Mouse (Mus musculus) left cerebral cortex, adult 8-10 months (tissue): Measurements from ENCODE around the gene 1700020D05Rik. TPM values are rescaled to one million over a fixed set of nuclear protein-coding genes. Genes with fewer than 3 reads are reported as not detected.

Experiments used
- DNase-seq, 2 experiments: peaks; one replicate each; pipeline ENCODE4 v3.0.0; 2022; ENCODE audit warnings: low spot score in 2 of 2
- total RNA-seq, 4 experiments: library from RNA; stranded (reverse); gene quantifications; 2 replicates each; pipeline ENCODE4 v1.2.4; 2022

The 1700020D05Rik gene
- total RNA-seq, result 1 to 10 TPM; 6.6 to 8.6 (median 7.1) TPM

DNA sequence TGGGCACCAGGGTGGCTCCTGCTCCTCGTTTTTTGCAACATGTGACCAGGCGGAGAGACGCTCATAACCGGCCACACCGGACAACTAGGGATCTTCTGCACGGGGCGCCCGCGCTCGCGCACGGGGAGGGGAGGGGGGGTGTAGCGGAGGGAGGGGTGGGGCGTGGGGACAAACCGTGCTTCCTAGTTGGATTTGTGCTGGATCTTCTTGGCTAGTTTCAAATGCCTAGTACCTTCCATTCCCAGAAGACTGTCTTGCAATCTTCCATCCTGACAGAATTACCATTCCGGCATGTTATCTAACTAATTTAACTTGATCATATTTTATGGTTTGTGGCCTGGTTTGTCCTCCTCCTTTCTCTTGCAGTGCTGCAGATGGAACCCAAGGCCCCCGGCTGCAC lies at the start of gene 1700020D05Rik:
1700020D05Rik (minus strand) TSS at position 101 of the 400 bp plus-strand sequence.
- DNase-seq, result no peak

DNA sequence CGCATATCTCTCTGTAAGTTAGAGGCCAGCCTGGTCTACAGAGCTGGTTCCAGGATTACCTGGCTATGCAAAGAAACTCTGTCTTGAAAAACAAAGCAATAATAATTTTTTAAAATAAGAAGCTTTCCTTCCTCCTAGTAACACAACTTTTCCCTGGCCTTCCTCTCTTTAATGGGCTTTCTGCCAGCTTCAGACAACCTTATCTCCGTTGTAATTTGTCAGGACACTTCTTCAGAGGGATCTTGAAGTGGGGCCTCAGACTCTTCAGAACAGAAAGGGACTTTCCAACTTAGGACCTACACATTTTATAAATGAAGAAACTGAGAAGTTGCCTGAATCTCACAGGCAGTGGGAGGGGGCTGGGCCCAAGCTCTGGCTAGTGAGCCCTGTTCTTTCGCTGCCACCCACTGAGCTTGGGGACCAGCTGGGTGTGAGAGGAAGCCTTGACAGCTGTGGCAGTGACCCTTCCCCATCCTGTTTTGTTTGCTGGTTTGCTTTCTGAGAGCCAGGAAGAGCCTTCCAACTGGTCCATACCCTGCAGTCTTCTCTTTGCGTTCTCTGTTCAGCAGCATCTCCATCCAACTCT lies 44.0 kb upstream of the 1700020D05Rik start:
- no peak for DNase-seq

DNA sequence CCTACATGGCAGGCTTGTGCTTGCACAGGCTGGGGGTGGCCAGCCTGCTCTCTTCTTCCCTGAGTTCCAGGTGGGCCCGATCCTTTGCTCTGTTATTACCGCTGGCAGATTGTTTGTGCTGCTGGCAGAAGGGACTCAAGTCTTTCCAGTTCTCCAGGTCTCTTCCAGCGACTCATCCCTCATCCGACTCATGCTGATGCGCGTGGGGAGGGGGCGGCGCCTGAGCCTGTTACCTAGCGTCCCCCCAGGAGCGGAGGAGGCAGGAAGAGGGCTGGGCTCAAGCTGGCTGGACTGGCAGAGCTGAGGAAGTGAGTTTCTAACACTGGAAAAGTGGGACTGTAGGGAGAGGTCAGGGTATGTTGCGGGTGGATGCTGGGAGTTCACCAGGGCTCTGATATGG lies 40.4 kb upstream of the 1700020D05Rik start:
- no peak for DNase-seq

DNA sequence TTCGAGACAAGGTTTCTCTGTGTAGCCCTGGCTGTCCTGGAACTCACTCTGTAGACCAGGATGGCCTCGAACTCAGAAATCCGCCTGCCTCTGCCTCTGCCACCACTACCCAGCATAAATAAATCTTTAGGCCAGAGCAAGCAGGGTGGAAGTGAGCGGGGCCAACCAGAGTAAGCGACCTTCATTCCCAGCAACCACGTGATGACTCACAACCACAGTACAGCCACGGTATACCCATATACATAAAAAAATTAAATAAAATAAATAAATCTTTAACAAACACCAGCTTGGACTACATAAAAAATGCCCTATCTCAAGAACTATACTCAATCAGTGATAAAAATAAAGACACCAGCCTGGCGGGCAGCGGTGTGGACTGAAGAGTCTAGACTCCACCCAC lies 39.8 kb upstream of the 1700020D05Rik start:
- DNase-seq, result no peak

DNA sequence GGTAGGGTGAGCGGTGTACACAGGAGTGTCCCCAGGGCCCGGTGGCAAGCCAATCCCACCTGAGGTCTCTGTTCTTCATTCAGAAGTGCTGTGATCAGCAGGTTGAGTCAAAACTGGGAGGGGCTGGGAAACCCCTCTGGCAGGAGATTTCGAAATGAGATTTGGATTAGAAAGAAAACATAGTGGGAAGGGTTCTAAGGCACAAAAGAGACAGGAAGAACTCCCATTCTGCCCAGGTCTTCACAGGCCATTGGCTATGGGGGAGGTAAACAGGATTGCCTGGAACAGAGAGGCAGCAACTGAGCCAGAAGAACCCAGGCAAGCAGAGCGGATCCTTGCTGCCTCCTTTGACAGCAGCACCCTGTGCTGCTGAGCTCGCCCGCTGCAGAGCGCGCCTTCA lies 35.2 kb upstream of the 1700020D05Rik start:
- no peak for DNase-seq

DNA sequence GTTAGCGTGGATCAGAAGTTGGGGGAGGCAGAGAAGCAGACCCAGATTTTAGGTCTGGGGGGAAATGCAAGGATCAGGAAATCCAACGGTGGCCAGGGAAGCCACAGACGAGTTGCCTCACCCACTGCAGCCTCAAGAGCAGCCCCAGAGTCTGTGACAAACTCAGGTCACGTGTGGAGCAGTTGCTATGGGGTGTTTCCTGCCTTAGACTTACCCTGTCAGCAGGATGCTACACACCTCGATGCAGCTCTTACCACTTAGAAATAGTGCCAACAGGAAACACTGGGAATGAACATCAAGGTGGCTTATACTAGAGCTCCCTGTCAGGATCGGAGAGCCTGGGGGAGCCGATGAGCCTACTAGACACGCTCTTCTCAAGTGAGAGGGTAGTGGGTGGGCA lies 28.9 kb upstream of the 1700020D05Rik start:
- DNase-seq, result no peak

DNA sequence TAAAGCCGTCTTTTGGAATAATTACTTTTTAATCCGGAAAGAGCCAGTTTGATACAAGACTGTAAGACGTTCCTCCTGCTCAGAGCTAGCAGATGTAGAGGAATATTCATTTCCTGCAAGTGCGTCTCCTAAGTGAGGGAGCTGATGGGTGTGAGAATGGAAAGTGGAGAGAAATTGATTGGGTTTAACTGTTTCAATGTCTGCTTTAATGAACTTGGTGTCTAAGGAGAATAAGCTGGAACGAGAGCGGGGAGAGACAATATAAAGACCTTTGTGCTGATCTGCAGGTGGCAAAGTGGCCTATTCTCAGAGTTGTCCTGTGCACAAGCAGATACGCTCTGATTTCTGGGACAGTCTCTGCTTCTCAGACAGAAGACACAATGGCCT lies 26.5 kb upstream of the 1700020D05Rik start:
- DNase-seq, result no peak

DNA sequence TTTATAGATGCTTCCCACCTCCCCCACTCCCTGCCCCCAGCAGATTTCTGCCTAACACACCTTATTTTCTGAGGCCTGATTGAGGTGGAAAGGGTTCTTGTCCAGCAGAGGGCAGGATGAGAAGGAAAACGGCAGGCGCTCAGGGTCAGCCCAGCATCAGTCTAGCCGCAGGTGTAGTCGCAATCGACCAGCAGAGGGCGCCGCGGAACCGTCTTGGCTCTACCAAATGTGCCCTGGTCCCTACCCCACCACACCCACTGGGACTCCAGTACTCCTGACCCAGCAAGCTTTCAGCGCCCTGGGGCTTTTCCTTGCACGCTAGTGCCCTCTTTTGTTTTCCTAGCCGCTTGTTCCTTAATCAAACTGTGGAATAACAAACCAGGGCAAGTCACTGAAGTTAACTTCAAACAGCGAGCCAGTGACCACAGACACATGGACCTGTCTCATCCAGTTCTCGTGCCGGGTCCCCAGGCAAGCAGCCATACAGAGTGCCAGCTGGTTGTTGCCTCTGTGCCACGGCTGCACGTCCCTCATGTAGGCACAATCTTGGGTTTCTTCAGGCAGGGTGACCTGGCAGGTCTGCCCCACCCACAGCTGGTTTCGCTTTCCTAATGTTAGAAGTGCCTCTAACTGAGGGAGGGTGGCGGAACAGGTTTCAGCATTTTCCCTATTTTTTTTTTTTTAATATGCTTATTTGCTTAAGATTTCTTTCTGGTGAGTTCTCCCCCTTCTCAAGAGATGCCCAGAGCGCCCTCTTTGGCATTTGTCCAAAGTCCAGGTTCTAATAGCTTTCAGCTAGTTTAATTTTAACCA lies 25.9 kb upstream of the 1700020D05Rik start:
- DNase-seq, result peak; percentile 77 to 97

DNA sequence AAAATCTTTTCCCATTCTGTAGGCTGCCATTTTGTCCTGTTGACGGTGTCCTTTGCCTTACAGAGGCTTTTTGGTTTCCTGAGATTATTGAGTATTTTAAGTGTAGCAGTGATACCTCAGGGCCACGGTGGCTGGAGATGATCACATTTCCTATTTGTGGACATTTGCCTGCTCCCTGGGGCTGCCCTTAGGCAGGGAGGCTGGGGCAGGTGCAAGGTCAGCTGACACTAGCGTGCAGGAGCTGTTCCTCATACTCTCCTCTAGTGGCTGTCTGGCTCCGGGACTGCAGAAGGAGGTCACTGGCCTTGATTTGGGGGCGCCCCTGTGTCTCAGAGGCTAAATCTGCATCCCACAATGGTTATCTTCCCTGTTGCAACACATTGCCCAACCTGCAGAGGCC lies 21.6 kb upstream of the 1700020D05Rik start:
- no peak for DNase-seq

DNA sequence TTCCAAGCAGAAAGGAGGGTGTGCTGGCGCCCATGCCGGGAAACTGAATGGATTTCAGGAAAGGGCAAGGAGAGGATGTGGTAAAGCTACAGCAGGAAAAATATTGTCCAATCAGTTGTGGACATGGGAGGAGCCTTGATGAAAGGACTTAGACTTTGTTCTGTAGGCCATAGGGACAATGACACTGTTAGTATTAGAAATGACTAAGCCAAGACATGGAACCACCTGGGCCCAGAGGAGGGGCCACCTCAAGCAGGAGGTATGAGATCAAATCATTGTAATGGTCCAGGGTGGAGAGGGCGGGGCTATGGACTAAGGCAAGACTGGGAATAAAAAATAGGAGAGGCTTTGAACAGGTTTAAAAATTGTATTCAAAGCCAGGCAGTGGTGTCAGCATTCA lies 15.1 kb upstream of the 1700020D05Rik start:
- no peak for DNase-seq

DNA sequence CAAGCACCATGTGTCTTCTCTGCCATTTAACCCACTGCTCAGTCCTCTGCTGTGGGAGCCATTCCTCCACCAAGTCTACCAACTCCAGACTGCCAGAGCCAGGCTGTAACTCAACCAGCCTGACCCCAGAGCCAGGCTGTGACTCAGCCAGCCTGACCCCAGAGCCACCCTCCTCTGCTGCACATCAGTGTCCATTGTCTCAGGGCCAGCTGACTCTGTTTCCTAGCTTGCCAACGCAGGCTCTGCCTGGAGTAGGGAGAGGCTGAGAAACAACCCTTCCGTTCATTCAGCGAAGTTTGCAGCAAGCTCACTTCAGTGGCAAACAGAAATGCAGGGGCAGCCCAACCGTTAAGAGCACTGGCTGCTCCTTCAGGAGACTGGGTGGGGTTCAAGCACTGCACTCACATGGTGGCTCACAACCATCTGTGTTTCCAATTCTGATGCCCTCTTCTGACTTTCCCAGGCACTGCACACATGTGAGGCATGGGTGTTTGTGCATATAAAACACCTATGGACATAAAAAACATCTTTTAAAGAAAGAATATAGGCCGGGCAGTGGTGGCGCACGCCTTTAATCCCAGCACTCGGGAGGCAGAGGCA lies 13.4 kb upstream of the 1700020D05Rik start:
- no peak for DNase-seq

DNA sequence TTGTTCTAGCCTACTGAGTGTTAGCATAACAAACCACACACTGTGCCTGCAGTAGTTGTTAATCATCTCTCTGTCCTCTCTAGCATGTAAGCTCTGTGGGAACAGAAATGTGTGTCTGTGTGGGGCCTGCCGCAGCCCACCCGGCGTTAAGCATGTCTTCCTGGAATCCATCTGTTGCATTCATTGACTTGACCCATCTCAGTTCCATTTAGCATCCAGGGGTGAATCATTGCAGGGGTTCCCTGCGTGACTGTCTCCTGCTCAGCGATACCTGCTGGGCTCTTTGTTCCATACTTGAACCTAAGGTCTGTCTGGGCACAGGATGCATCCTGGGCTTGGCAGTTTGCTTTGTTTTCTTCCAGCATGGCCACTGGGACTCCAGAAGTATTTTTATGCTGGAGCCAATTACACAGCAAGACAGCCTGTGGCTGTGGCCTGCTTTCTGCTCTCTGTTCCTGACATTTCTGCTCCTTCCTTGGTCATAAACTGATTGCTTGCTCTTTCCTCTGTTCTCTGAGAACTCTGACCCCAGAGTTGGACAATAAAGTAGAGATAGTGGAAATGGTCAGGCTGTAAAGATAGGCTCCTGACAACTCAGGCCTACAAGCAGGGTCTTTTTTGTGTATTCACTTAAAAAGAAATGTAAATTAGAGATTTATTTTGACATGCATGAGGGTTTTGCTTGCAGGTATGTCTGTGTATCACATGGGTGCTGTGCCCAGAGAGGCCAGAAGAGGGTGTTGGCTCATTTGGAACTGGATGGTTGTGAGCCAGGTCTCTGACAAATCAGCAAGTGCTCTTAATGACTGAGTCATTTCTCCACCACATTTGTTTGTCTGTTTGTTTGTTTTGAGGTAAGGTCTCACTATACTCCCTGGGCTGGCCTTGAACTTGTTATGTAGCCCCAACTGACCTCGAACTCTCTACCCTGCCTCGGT lies 12.5 kb upstream of the 1700020D05Rik start:
- no peak for DNase-seq

DNA sequence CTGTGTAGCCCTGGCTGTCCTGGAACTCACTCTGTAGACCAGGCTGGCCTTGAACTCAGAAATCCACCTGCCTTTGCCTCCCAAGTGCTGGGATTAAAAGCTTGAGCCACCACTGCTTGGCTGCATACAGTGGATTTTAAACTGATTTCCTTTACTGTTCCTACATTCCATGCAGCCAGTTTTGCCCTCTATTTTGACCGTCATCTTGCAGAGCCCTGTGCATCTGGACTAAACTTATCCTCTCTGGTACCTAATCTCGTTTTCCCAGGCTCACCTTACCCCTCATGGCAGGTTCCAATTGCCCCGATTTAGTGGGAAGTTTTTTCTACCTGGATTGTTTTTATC lies 9.4 kb upstream of the 1700020D05Rik start:
- DNase-seq, result no peak

DNA sequence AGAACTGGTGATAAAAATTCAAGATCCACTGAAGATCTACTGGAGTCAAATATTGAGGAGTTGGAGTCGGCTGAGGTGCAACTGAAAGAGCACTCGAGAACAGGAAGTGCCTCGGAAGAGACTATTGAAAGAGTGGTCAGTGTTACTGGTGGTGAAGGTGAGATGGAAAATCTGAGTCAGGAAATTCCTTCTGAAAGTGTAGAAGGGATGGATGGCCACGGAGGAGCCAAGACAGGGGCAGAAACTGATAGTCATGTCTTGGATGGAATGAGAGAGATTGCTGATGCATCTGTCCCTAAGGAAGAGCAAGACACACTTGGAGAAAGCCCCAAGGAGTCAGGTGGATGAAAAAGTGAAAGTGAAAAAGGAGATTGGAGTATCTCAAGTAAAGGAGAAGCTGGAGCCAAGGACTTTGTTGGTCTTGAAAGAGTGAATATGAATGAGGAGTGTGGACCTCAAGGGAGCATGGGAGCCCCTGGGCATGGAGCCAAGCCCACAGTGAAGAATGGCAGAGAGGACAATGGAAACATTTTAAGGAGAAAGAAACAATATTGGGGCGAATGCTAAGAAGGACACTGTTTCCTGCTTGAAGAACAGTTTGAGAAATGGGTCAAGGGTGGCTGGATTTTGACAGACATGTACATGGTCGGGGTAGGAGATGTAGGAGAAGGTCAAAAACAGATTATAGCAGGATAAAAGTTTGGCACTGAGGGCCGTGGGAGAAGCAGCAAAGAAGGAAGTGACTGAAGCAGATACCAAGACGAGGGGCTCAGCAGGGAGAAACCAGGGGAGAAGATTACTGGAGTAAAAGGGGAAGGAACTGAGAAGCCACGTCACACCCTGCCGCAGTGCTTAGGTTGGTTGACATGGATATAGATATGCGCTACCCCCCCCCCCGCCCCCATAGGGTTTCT lies 8.8 kb upstream of the 1700020D05Rik start:
- no peak for DNase-seq

DNA sequence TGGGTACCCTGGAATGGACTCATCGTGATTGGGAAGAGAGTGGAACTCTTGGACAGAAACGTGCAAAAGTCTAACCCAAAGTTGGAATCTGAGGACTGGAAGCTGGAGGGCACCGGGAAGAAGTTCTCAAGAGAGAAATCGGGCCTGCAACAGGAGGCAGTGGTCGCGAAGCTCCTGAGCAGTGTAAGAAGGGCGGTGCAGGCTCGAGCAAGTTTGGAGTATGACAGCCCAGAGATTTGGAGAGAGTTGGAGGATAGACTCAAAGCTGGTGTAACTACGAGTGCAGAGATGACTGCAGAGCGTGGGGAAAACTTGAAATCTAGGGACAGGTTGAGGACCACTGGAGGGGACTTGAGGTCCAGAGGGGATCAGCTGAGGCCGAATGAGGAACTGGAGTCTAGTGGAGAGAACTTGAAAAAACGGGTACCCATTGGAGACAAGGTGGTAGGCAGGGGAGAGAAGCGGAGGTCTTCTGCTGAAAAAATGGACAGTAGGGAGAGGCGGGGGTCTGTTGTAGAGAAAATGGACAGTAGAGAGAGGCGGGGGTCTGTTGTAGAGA lies 7.6 kb upstream of the 1700020D05Rik start:
- DNase-seq, result no peak

DNA sequence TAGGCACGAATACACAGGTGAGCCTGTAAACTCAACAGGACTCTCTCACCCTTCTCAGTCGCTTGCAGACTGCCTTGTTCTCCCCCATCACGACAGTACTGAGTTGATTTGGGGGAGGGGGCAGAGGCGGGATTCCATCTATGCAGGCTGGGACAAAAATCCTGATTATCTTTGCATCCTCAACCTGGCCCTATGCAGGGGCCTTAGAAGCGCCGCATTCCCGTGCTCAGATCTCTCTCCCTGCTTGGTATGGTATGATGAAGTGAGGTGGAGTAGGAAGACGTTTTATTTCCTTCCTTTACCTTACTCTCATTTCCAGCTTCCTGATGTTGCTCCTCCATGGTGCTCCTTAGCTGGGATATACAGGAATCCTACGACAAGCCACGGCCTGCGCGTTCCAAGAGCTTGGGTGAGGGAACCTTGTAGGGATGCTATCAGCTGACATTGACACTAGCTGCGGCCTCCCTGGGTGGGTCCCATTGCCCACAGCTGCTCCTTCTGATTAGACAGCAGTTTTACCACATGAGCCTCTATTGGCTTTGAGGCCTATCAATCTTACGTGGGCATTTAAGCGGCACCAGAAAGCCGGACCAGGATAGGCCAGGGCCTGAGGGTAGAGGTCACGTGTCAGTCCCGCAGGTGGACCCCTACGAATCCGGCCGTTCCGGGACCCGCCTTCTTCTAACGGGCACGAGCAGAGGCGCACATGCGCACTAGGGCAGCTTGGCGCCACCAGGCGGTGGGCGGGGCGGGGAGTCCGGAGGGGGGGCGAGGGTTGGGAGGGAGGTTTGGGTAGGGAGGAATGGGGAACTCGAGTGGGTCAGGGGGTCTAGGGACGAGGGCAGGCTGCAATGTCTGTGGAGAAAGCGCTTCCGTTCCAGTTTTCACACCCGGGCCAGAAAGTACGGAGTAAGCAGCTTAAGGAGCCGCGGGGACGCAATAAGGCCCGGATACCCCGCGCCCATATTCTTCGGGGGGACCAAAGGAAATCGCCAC lies 6.7 kb upstream of the 1700020D05Rik start, which contains the start of gene Snx32:
Snx32 (minus strand) TSS at position 508 of the 996 bp plus-strand sequence.
- peak; percentile 91 to 100 for DNase-seq

DNA sequence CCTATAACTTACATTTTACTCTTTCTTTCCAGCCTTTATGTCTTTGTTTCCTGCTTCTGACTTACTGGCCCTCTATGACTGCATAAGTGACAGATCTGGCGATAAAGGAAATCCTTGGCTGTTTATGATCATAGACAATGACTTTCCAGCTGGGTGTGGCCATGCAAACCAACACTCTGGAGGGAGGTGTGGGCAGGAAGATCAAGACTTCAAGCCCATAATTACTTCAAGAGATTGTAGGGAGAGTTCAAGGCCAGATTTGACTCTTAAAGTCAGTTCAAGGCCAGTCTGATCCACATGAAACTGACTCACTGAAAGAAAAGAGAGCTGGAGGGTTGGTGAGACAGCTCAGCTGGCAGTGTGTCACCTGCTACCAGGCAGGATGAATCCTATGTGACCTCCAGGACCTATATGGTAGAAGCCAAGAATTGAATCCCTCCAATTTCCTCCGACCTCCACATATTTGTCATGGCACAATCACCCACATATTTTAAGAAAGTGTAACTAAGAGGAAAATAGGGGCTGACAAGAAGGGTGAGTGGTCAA lies 3.2 kb downstream of the 1700020D05Rik start:
- no peak for DNase-seq

DNA sequence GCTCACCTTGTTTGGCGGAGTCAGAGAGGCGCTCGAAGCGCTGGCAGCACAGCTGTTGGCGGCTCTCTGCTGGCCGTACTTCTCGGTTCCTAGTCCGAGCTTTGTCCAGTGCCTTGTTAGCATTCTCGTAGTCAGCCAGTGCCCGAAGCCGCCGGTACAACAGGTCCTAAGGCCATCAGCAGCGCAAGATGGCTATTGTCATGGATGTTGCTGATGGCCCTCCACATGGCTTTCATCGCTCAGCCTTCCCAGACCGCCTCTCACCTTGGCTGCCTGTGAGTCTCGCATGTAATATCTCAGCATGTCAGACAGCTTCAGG lies 7.6 kb downstream of the 1700020D05Rik start:
- DNase-seq, result no peak
